Mouse (Mus musculus) left cerebral cortex, postnatal 25 days (tissue): ENCODE data around the gene Polr2g. TPM values are rescaled to one million over a fixed set of nuclear protein-coding genes. Genes with fewer than 3 reads are reported as not detected.
"Not testable (repeated sequence)": the region's sequence is repeated elsewhere in the genome, so short reads cannot be mapped to it uniquely, and the experiment has no call there.

Experiments
- DNase-seq, 2 experiments: peaks; one replicate each; pipeline ENCODE4 v3.0.0; 2022; ENCODE audit warnings: low spot score in 2 of 2, mixed read lengths in 1 of 2
- intact Hi-C: fragments of 180-260 bp; cut with DNase I; formaldehyde crosslinking; loops from one replicate; pipeline ENCODE4 v1.15.1; 2025
- total RNA-seq, 2 experiments: library from RNA; stranded (reverse); gene quantifications; 2 replicates each; pipeline ENCODE4 v1.2.3; 2021

Gene Polr2g
- 100 to 1,000 TPM; 107 to 113 TPM for total RNA-seq

DNA sequence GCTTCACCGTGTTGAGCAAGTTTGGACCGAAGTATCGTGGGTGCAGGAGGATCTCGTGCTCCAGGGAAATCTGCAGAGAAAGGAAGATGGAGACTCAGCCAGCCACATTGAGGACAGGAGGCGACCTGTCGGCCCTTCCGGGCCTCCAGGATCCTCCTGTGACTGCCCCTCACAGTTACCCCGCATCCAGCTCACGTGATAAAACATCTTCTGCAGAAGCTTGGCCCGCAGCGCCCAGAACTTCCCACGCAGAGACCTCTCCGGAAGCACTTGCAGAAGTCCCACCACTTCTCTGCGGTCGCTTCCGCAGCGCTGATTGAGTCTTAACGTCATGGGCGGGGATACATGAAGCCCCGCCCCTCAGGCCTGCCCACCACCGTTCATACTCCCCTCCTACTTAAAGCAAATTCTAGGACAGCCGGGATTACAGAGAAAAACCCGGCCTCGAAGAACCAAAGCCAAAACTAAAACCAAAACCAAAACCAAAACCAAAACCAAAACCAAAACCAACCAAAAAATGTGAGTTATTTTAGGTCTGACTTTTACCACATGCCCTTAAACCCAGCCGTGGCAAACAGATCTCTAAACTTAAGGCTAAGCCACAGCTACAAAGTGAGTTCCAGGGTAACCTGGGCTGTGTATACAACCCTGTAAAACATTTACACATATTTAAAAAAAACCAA, at the start of gene Polr2g:
Polr2g (minus strand) TSS at position 314 of the 683 bp plus-strand sequence.
- intact Hi-C loops: loop anchor here (1.0 kb wide), 1 partner anchor 21 kb away; the partner anchor contains the start of gene Ttc9c
- peak; percentile 88 to 96 for DNase-seq

- peak; percentile 79 to 83 for DNase-seq
- intact Hi-C loops: loop anchor here (5.0 kb wide), 2 partner anchors 43 to 268 kb away; partner anchors contain the start of genes 1810009A15Rik and Gm49416
Measured at GRCm38 (mm10) chr19:8844371-8845129, 46.2 kb upstream of the Polr2g start.

GRCm38 (mm10) chr19:8842961-8843360, 44.6 kb upstream of the Polr2g start:
- intact Hi-C loops: loop anchor here (5.0 kb wide), 2 partner anchors 44 to 269 kb away; partner anchors contain the start of genes 1810009A15Rik and Gm49416
- DNase-seq: no peak

GRCm38 (mm10) chr19:8841012-8841411, 42.6 kb upstream of the Polr2g start:
- intact Hi-C loops: loop anchor here (5.0 kb wide), 2 partner anchors 46 to 271 kb away; partner anchors contain the start of genes 1810009A15Rik and Gm49416
- DNase-seq: no peak

DNA sequence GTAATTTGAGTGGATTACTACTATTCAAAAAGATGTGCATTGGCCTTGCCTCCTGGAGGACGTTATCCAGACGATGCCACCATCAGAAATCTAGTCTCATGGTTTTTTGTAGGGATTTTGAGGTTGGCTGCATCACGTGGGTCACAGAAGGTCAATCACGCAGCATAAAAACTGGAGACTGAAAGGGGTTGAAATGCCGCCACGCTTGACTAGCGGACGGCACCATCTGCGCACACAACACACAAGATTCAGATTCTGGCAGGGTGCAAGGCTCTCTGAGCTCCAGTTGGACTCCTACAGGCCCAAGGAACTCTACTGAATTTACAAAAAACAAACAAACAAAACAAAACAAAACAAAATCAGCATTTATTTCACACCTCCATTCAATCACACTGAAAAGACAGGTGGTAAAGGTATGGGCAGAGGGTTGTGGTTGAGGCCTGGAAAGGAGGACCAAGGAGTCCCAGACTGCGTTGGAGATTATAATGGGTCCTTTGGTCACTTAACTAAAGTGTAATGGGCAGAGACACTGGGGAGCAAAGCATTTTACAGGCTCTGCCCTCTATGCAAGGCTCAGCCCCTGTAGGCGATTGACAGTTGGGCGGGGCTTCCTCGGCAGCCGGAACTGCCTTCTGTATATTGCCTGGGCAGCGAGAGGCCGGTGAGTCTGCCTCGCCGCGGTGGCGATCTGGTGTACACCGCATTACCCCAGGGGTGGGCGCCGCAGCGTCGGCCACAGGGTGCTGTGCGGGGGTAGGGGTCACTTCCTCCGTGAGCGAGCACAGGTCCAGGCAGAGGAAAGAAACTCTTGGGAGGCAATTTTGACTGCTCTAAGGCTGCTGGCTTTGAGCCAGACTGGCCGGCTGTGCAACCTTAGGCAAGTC, 41.8 kb upstream of the Polr2g start:
- intact Hi-C loops: loop anchor here (5.0 kb wide), 4 partner anchors 47 to 272 kb away; partner anchors contain the start of genes 1810009A15Rik, Eef1g, Gm49416 and Nxf1

DNA sequence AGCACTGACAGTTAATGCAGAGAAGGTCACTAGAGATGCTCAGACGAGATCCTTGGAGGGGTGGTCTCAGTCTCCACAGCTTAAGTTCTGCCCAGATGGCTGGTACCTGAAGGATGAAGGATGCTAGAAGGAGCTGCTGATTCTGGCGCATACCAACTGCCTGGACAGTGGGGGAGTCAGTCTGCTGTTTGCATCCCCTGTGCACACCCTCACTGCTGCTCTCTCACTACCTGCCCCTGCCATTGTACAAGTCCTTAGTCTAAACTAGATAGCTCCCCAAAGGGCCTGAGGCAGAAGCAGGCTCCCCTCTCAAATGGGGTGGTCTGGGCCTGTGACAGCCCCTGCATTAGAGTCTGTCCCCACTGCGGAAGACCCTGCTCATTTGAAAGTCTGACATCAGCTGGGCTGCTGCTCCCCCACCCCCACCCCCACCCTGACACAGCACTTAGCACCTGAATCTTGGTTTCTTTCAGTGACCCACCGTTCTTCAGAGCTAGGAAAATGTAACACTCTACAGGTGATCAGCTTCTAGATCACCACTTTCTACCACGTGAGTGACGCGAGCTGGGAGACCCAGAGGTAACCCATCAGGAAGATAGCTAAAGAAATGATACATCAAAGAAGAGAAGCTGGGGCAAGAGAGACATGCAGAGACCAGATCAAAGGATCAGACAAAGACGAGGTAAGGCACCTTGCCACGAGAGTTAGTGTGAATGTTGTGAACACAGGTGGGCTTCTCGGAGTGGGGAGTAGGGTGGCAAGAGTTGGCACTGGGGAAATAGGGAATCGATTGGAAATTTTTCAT, 40.9 kb upstream of the Polr2g start, which contains the start of gene Gng3:
Gng3 (minus strand) TSS at position 92 of the 805 bp plus-strand sequence.
- intact Hi-C loops: loop anchor here (5.0 kb wide), 2 partner anchors 82 to 128 kb away; partner anchors contain the start of genes Eef1g and Nxf1
- peak; percentile 85 to 95 for DNase-seq

More for the DNA sequence above, 41.8 kb upstream of the Polr2g start:
- DNase-seq: peak; percentile 81 to 85

DNA sequence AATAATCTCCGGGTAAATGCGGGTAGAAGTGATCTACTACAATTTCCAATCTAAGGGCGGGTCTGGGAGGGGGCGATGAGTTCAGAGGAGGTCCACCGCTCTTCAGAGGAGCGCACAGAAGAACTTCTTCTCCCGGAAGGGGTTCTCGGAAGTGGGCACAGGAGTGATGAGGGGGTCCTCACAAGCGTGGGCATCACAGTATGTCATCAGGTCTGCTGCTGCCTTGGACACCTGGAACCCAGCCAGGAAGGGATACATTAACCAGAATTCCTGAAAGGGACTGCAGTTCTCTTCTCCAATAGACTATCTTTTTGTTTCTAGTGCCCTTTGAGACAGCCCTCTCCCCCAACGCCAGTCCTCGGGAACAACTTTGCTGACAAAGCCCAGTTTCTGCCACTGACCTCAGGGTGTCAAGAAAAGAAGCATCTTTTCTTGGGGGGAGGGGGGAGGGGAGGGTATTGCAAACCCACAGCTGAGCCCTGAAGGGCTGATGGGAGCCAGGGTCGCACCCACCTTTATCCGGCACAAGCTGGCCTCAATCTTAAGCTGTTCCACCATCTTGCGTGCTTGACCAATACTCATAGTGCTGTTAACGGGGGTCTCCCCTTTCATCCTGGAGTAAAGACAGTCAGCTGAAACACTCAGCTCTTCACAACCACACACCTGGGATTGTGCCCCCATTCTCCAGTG, 39.8 kb upstream of the Polr2g start:
- DNase-seq: peak in 1 of 2 experiments; percentile 45
- intact Hi-C loops: loop anchor here (5.0 kb wide), 2 partner anchors 81 to 129 kb away; partner anchors contain the start of genes Eef1g and Nxf1

DNA sequence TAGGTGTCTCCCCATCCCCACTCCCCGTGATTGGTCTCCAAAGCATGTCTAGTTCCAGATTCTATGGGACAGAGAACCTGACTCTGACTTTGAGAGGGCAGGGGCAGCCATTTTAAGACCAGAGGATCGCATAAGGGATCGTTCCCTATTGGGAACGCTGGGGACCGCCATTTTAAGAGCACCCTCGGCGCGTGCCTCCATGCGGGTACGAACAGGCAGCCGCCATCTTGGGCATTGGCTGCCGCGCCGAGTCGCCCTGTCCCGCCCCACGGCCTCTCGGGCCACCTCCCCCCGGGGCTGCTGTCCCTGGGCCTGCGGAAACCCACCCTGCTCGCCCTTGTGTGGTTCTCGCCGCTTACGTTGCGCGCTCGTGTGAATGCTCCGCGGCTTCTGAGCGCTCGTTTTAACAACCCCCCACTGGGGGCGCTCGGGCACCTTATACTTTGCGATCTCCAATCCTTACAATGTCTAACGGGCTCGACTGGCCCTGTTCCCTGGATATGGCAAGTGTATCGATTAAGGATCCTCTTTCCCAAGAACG, 38.9 kb upstream of the Polr2g start, which contains the start of gene Bscl2:
Bscl2 (plus strand) TSS at position 217 of the 541 bp plus-strand sequence.
- intact Hi-C loops: loop anchor here (5.0 kb wide), 2 partner anchors 80 to 130 kb away; partner anchors contain the start of genes Eef1g and Nxf1

DNA sequence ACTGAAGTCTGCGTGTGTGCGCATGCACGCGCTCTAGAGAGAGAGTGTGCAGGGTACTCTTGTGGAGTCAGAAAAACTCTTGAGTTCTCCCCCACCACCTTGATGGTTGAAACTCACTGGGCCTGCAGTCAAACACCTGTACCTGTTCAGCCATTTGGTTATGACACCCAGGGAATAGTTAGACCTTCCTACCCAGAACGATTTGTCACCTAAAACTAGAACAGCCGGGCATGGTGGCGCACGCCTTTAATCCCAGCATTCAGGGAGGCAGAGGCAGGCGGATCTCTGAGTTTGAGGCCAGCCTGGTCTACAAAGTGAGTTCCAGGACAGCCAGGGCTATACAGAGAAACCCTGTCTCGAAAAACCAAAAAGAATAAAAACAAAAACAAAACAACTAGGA, 38.0 kb upstream of the Polr2g start:
- DNase-seq: not testable (repeated sequence)
- intact Hi-C loops: loop anchor here (5.0 kb wide), 2 partner anchors 79 to 131 kb away; partner anchors contain the start of genes Eef1g and Nxf1

More for the DNA sequence above, 38.9 kb upstream of the Polr2g start, which contains the start of gene Bscl2:
- peak; percentile 89 to 92 for DNase-seq

DNA sequence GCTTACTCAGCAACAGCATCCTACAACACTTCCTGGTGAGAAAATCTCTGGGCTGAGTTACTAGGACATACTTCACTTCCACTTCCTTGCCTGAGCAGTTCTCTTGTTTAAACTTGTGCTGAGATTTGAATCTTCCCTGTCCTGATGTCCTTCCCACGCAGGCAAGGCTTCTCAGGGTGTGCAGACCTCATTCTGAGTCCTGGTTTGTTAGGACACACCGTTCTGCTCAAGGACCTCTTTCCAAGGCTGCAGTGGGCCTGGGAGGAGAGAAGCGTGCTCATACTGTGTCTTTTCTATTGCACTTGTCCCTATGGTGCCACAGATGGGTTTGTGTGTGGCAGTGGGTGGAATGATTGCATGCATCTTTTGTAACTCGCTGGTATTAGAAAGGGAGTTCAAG, 34.6 kb upstream of the Polr2g start:
- DNase-seq: no peak
- intact Hi-C loops: no loop called here

GRCm38 (mm10) chr19:8831262-8831661, 32.9 kb upstream of the Polr2g start:
- DNase-seq: no peak
- intact Hi-C loops: no loop called here

DNA sequence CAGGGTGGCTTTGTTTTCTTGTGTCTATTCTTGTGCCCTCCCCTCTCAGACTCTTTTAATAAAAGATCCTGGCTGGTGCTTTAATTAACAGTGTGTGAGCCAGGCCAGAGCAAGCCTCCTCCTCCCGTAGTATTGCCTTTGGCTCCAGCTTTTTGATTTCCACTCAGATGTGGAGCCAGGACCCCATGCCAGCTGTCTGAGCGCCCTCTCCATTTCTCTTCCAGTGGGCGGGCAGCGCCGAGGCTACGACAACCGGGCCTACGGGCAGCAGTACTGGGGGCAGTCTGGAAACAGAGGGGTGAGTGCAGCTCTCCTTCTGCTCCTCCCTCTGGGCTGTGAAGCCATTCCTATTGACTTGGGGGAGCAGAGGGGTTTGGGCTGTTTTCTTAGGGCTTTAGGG, 32.3 kb upstream of the Polr2g start:
- intact Hi-C loops: no loop called here
- DNase-seq: no peak

DNA sequence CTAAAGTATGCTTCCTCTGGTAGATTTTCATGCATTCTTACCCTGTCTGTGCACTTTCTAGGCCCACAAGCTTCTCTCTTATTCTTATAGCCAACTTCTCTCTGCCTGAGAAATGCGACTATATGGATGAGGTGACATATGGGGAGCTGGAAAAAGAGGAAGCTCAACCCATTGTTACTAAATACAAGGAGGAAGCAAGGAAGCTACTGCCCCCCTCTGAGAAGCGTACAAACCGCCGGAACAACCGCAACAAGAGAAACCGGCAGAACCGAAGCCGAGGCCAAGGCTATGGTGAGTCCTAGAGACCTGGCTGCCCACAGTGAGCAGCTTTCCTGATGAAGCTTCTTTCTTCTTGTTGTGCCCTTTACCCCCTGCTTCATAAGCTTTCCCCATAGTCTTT, 31.3 kb upstream of the Polr2g start, which contains the start of gene AC129217.1:
AC129217.1 (plus strand) TSS at position 114 of the 400 bp plus-strand sequence.
- no peak for DNase-seq
- intact Hi-C loops: no loop called here

- intact Hi-C loops: loop anchor here (5.0 kb wide), 1 partner anchor 80 kb away; the partner anchor contains the start of genes 1700092M07Rik and Stx5a
Measured at GRCm38 (mm10) chr19:8822696-8823095, 24.3 kb upstream of the Polr2g start.

GRCm38 (mm10) chr19:8821146-8821545, 22.8 kb upstream of the Polr2g start:
- no peak for DNase-seq
- intact Hi-C loops: loop anchor here (5.0 kb wide), 1 partner anchor 79 kb away; the partner anchor contains the start of genes 1700092M07Rik and Stx5a

More at GRCm38 (mm10) chr19:8822696-8823095, 24.3 kb upstream of the Polr2g start:
- no peak for DNase-seq

DNA sequence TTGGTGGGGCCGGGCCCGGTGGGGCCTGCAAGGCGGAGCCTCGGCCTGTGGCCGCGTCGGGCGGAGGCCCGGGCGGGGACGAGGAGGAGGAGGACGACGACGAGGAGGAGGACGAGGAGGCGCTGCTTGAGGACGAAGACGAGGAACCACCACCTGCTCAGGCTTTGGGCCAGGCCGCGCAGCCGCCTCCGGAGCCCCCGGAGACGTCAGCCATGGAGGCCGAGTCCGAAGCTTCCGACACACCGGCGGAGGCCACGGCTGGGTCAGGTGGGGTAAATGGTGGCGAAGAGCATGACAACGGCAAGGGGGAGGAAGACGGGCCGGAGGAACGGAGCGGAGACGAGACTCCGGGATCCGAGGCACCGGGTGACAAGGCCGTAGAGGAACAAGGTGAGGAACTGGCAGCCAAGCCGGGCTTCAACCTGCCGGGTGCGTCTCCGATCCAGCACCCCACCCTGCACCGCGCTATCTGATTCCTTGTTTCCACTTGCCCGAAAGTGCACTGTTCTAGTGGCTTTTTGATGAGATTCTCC, 22.1 kb upstream of the Polr2g start:
- intact Hi-C loops: loop anchor here (5.0 kb wide), 1 partner anchor 78 kb away; the partner anchor contains the start of genes 1700092M07Rik and Stx5a
- peak in 1 of 2 experiments; percentile 37 for DNase-seq
